Mouse (Mus musculus): ENCODE measurements around the gene Paqr8. TPM values are rescaled to one million over a fixed set of nuclear protein-coding genes. Genes with fewer than 3 reads are reported as not detected.

Paqr8 gene
- polyA plus RNA-seq, 1 experiment from 2014 or later: 12.7 TPM

- peak; percentile 23; the same call in 1 of the 2 replicates for ATAC-seq
- Histone ChIP-seq H3K4me2 (no peak overlapping the region), H3K36me3 (ENCODE audit: poor library complexity, severe bottlenecking) (no peaks in the 10 kb centered on the region), H3K4me3 (no peak overlapping the region), H3K27me3 (no peaks in the 10 kb centered on the region), H3K27ac (no peak overlapping the region), H3K9me3 (replicated peaks) (no peaks in the 10 kb centered on the region), H3K9ac (no peak overlapping the region), H3K4me1 (0 out of 2 replicates have a peak, but pooled peaks cover 3% of the 10 kb centered on the region)
- WGBS: 74% methylated on average over 2 of the region's 2 CpGs
Observed at GRCm38 (mm10) chr1:20984103-20984502, 93.7 kb downstream of the Paqr8 start.

GRCm38 (mm10) chr1:20984582-20984981 is 94.2 kb downstream of the Paqr8 start:
- Histone ChIP-seq H3K27ac (no peak overlapping the region), H3K9ac (no peak overlapping the region), H3K27me3 (no peaks in the 10 kb centered on the region), H3K4me3 (no peak overlapping the region), H3K4me2 (no peak overlapping the region), H3K9me3 (replicated peaks) (no peaks in the 10 kb centered on the region), H3K36me3 (ENCODE audit: poor library complexity, severe bottlenecking) (no peaks in the 10 kb centered on the region), H3K4me1 (0 out of 2 replicates have a peak, but pooled peaks cover 3% of the 10 kb centered on the region)
- peak; percentile 54; the same call in 1 of the 2 replicates for ATAC-seq
- WGBS: 21% methylated on average over 4 of the region's 4 CpGs

- H3K4me1 ChIP-seq: 0 out of 2 replicates have a peak, but pooled peaks cover 3% of the 10 kb centered on the region
- H3K36me3 ChIP-seq (ENCODE audit: poor library complexity, severe bottlenecking): no peaks in the 10 kb centered on the region
- no peak overlapping the region for H3K27ac ChIP-seq
- WGBS: 61% methylated on average over 10 of the region's 10 CpGs
- no peak overlapping the region for H3K9ac ChIP-seq
- peak; percentile 22; the same call in 1 of the 2 replicates for ATAC-seq
- no peaks in the 10 kb centered on the region for H3K9me3 ChIP-seq (replicated peaks)
- no peak overlapping the region for H3K4me3 ChIP-seq
- no peaks in the 10 kb centered on the region for H3K27me3 ChIP-seq
- H3K4me2 ChIP-seq: no peak overlapping the region
Observed at GRCm38 (mm10) chr1:20986378-20987056, 96.1 kb downstream of the Paqr8 start.

Other genes with a start within 250 kb of the Paqr8 start
- not detected in 2 replicates for gene Il17a, start 159.7 kb upstream of the Paqr8 start, polyA plus RNA-seq (2015; fragmentation: Nextera tagmentation; extraction: Ambion mirVana)
- 0.21 and 0.32 TPM in 2 replicates for gene Il17f, start 100.0 kb upstream of the Paqr8 start, polyA plus RNA-seq (2015; fragmentation: Nextera tagmentation; extraction: Ambion mirVana)
- 109 and 125 TPM in 2 replicates for gene Mcm3, start 70.3 kb upstream of the Paqr8 start, polyA plus RNA-seq (2015; fragmentation: Nextera tagmentation; extraction: Ambion mirVana)
- 1.5 and 2.0 TPM in 2 replicates for gene Efhc1, start 61.0 kb downstream of the Paqr8 start, polyA plus RNA-seq (2015; fragmentation: Nextera tagmentation; extraction: Ambion mirVana)
- 2.3 TPM in 2 replicates for gene Tram2, start 188.6 kb downstream of the Paqr8 start, polyA plus RNA-seq (2015; fragmentation: Nextera tagmentation; extraction: Ambion mirVana)